Mouse (Mus musculus) forebrain, embryonic 11.5 days (tissue): ENCODE measurements around the gene Cyp2r1. TPM values are rescaled to one million over a fixed set of nuclear protein-coding genes. Genes with fewer than 3 reads are reported as not detected.

Experiments used
- ATAC-seq: fragments of 200-750 bp; cut with Nextera tagmentation; replicated peaks from 2 replicates; pipeline ENCODE4 v1.8.0; 2017; ENCODE audit warnings: moderate TSS enrichment; ENCODE audit not compliant: low FRiP score
- DNase-seq: peaks from one replicate; pipeline ENCODE4 v3.0.0-alpha.2; 2017; ENCODE audit warnings: low spot score
- H3K27ac ChIP-seq: fragments of 300-500 bp; sonication (generic); 2 replicates; pipeline ENCODE4 v1.5.1; 2014; ENCODE audit warnings: low read depth, low read length
- H3K27me3 ChIP-seq: fragments of 300-500 bp; sonication (generic); 2 replicates; pipeline ENCODE4 v1.6.1; 2014; ENCODE audit warnings: mild to moderate bottlenecking, low read length, mixed read lengths; ENCODE audit not compliant: control insufficient read depth, insufficient read depth
- H3K36me3 ChIP-seq: fragments of 300-500 bp; sonication (generic); 2 replicates; pipeline ENCODE4 v1.6.1; 2014; ENCODE audit warnings: mild to moderate bottlenecking, low read length, moderate library complexity, mixed read lengths; ENCODE audit not compliant: control insufficient read depth, insufficient read depth
- H3K4me1 ChIP-seq: fragments of 300-500 bp; sonication (generic); replicated peaks from 2 replicates; pipeline ENCODE4 v1.6.1; 2014; ENCODE audit warnings: low read length, mixed read lengths; ENCODE audit not compliant: control insufficient read depth, insufficient read depth
- H3K4me2 ChIP-seq: fragments of 300-500 bp; sonication (generic); 2 replicates; pipeline ENCODE4 v1.6.1; 2014; ENCODE audit warnings: low read depth, mild to moderate bottlenecking, low read length, moderate library complexity, mixed read lengths; ENCODE audit not compliant: severe bottlenecking
- H3K4me3 ChIP-seq: fragments of 300-500 bp; sonication (generic); 2 replicates; pipeline ENCODE4 v1.5.1; 2014; ENCODE audit warnings: low read depth, low read length
- H3K9ac ChIP-seq: fragments of 300-500 bp; sonication (generic); 2 replicates; pipeline ENCODE4 v1.6.1; 2014; ENCODE audit warnings: low read length
- H3K9me3 ChIP-seq: fragments of 300-500 bp; sonication (generic); 2 replicates; pipeline ENCODE4 v1.6.1; 2016; ENCODE audit warnings: low read length, mixed read lengths; ENCODE audit not compliant: control insufficient read depth
- WGBS: fragments of 180-500 bp; shearing (Covaris S2); extraction: QIAGEN DNeasy Blood & Tissue Kit; methylation state at CpG from one replicate; pipeline ENCODE4 v1.1.7; 2014; 5-methylcytosine and 5-hydroxymethylcytosine counted together
- polyA plus RNA-seq: library from polyadenylated mRNA; unstranded; fragments of >200 nt; fragmentation: Nextera tagmentation; extraction: Ambion mirVana; gene quantifications from 2 replicates; pipeline ENCODE4 v1.2.1, GENCODE M21; 2014

The Cyp2r1 gene
- polyA plus RNA-seq, 1 experiment from 2014 or later, result 1.8 TPM

DNA sequence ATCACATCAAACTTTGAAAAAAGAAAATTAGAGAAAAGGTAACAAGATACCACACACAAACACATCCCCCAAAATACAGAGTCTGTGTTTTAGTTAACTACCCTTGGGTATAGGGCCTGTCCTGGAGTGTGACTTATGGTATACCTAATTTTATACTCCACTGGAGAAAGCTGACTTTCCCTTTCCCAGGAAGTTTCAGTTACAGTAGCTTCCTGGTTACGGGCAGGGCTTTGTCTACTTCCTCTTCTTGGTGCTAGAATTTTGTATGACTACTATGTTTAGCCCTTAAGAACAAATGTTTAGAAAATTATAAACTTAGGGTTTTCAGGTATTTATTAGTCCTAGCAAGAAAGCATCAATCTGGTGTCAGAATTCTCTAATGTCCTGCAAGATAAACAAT lies 36.5 kb downstream of the Cyp2r1 start:
- DNase-seq, result no peak
- H3K27me3 ChIP-seq, result no peaks in the 10 kb centered on the region
- H3K9me3 ChIP-seq, result no peaks in the 10 kb centered on the region
- no peak overlapping the region for H3K4me2 ChIP-seq
- H3K27ac ChIP-seq, result no peak overlapping the region
- H3K4me3 ChIP-seq, result no peak overlapping the region
- H3K9ac ChIP-seq, result no peak overlapping the region
- no peak for ATAC-seq
- H3K36me3 ChIP-seq, result no peaks in the 10 kb centered on the region
- H3K4me1 ChIP-seq, result no peaks in the 10 kb centered on the region
- WGBS, result 97% methylated on average over 1 of the region's 1 CpGs

DNA sequence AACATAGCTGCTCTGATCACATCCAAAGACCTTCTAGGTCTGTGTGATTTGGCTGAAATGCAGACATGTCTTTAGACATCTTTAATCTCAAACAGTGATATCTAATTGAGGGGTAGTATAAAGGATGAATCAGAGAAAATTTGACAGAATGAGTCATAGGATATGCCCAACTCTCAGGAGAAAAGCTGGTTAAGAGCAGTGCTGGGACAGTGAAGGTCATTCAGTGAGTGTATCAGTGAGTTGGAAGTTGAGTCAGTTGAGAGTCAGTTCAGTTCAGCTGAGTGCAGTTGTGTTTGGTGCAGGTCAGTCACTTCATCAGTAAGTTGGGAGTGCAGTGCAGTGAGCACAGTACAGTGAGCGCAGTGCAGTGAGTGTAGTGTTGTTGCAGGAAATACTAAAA lies 42.6 kb downstream of the Cyp2r1 start:
- Histone ChIP-seq H3K9me3 (no peaks in the 10 kb centered on the region), H3K36me3 (no peaks in the 10 kb centered on the region), H3K4me3 (no peak overlapping the region), H3K4me1 (no peaks in the 10 kb centered on the region), H3K27ac (no peak overlapping the region), H3K9ac (no peak overlapping the region), H3K27me3 (no peaks in the 10 kb centered on the region), H3K4me2 (no peak overlapping the region)
- DNase-seq (no peak), ATAC-seq (no peak)
- WGBS, result 90% methylated on average over 1 of the region's 1 CpGs

DNA sequence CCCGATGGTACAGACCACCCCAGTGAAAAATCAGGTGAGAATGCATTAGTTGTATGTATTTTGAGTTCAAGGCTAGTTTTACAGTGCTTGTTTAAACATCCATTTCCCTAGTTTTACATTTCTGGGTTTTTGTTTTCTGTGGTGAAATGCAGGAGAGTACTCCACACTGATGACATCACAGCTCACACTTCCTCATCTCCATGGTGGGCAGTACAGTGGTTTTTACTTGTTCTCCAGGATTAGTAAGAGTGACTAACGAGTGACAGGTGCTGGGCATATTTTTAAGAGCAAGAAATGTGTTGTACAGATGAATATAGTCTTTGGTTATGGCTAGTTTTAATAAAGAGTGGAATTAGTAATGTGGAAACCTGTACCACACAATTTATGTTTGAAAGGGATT lies 53.9 kb downstream of the Cyp2r1 start:
- WGBS, result 92% methylated on average over 2 of the region's 2 CpGs

More for the DNA sequence above, 53.9 kb downstream of the Cyp2r1 start:
- Histone ChIP-seq H3K9me3 (no peaks in the 10 kb centered on the region), H3K36me3 (no peaks in the 10 kb centered on the region; the same call in 1 of the 2 replicates), H3K4me3 (no peak overlapping the region), H3K4me1 (no peaks in the 10 kb centered on the region), H3K27ac (no peak overlapping the region), H3K27me3 (no peaks in the 10 kb centered on the region), H3K4me2 (no peak overlapping the region), H3K9ac (no peak overlapping the region)
- DNase-seq (no peak), ATAC-seq (no peak)

Other genes starting within 250 kb of the Cyp2r1 start
- gene Pde3b, start 147.7 kb downstream of the Cyp2r1 start, polyA plus RNA-seq, result 10.3 and 12.9 TPM in 2 replicates
- gene Calca, start 73.4 kb upstream of the Cyp2r1 start, polyA plus RNA-seq, result 7.7 and 9.3 TPM in 2 replicates
- gene Calcb, start 155.7 kb upstream of the Cyp2r1 start, polyA plus RNA-seq, result not detected in 2 replicates
- 0.89 and 1.1 TPM in 2 replicates for gene Insc, start 180.7 kb upstream of the Cyp2r1 start, polyA plus RNA-seq